Comparison of ENCODE assay signal across 8 mouse cellular contexts in genomic region chr7:19002848-19003498, GRCm38 (mm10). TPM values are rescaled to one million over a fixed set of nuclear protein-coding genes. Genes with fewer than 3 reads are reported as not detected.
DNase-seq lines count a peak whose midpoint lies in the region; ATAC-seq and TF ChIP-seq lines count a peak whose summit lies in the region.

No protein-coding gene starts in this region.

- peak; percentile 81 for DNase-seq in ES-E14 (ENCODE audit: low read depth, low spot score)
- peak; percentile 85 for DNase-seq in c-Kit-positive CD71-positive TER-119-negative erythroid progenitor cells, embryonic 14.5 days (ENCODE audit: low read depth)
- peak; percentile 80 for DNase-seq in forebrain, embryonic 11.5 days (ENCODE audit: low spot score)
- DNase-seq in kidney, postnatal 14 days: peak; percentile 89
- peak; percentile 79 for DNase-seq in testis, postnatal 14 days (ENCODE audit: low spot score)

- peaks cover 12% of the 10 kb centered on the region for H3K36me3 ChIP-seq in ES-E14 (ENCODE audit: control insufficient read depth, insufficient read depth, low read length, poor library complexity, severe bottlenecking)
- H3K36me3 ChIP-seq in forebrain, embryonic 11.5 days (ENCODE audit: control insufficient read depth, insufficient read depth, low read length): peaks cover 5% of the 10 kb centered on the region; the same call in 1 of the 2 replicates
- peaks cover 22% of the 10 kb centered on the region for H3K36me3 ChIP-seq in heart, embryonic 15.5 days
- peaks cover 10% of the 10 kb centered on the region for H3K36me3 ChIP-seq in liver, embryonic 15.5 days (replicated peaks)
- peaks cover 25% of the 10 kb centered on the region for H3K36me3 ChIP-seq in neural tube, embryonic 12.5 days

- peak overlapping the region; percentile 51 to 72 for H3K4me3 ChIP-seq in ES-E14 (ENCODE audit: insufficient read depth in 1 of 2, low read depth in 1 of 2, low read length in 2 of 2, poor library complexity in 1 of 2, severe bottlenecking in 1 of 2)
- peak overlapping the region; percentile 30 for H3K4me3 ChIP-seq in forebrain, embryonic 11.5 days (ENCODE audit: low read depth, low read length)
- H3K4me3 ChIP-seq in heart, embryonic 15.5 days: peak overlapping the region; percentile 48
- peak overlapping the region; percentile 61 for H3K4me3 ChIP-seq in liver, embryonic 15.5 days (replicated peaks)
- H3K4me3 ChIP-seq in neural tube, embryonic 12.5 days: peak overlapping the region; percentile 32

- no peaks in the 10 kb centered on the region for H3K27me3 ChIP-seq in forebrain, embryonic 11.5 days (ENCODE audit: control insufficient read depth, insufficient read depth, low read length)
- no peaks in the 10 kb centered on the region for H3K27me3 ChIP-seq in heart, embryonic 15.5 days
- no peaks in the 10 kb centered on the region for H3K27me3 ChIP-seq in liver, embryonic 15.5 days
- no peaks in the 10 kb centered on the region for H3K27me3 ChIP-seq in neural tube, embryonic 12.5 days (replicated peaks)

- peaks cover 3 to 19% of the 10 kb centered on the region in 2 experiments; a peak in 2 of 4 replicates for H3K4me1 ChIP-seq in ES-E14 (ENCODE audit: control insufficient read depth in 2 of 2, insufficient read depth in 2 of 2, low read length in 2 of 2, poor library complexity in 1 of 2)
- peaks cover 22% of the 10 kb centered on the region for H3K4me1 ChIP-seq in forebrain, embryonic 11.5 days (replicated peaks; ENCODE audit: control insufficient read depth, insufficient read depth, low read length)
- H3K4me1 ChIP-seq in heart, embryonic 15.5 days (replicated peaks): peaks cover 60% of the 10 kb centered on the region
- peaks cover 62% of the 10 kb centered on the region for H3K4me1 ChIP-seq in liver, embryonic 15.5 days (replicated peaks)
- H3K4me1 ChIP-seq in neural tube, embryonic 12.5 days: peaks cover 46% of the 10 kb centered on the region

- peak overlapping the region; percentile 47; the same call in 1 of the 2 replicates for H3K9ac ChIP-seq in ES-E14 (ENCODE audit: insufficient read depth, low read depth, low read length, poor library complexity, severe bottlenecking)
- H3K9ac ChIP-seq in forebrain, embryonic 11.5 days (ENCODE audit: low read length): peak overlapping the region; percentile 73
- H3K9ac ChIP-seq in heart, embryonic 15.5 days: peak overlapping the region; percentile 70
- H3K9ac ChIP-seq in liver, embryonic 15.5 days: peak overlapping the region; percentile 56
- H3K9ac ChIP-seq in neural tube, embryonic 12.5 days: peak overlapping the region; percentile 43

- peak overlapping the region; percentile 54; the same call in 1 of the 2 replicates for H3K27ac ChIP-seq in ES-E14 (ENCODE audit: insufficient read depth, low read depth, low read length, poor library complexity, severe bottlenecking)
- H3K27ac ChIP-seq in forebrain, embryonic 11.5 days (ENCODE audit: low read depth, low read length): no peak overlapping the region
- H3K27ac ChIP-seq in heart, embryonic 15.5 days: peak overlapping the region; percentile 77
- peak overlapping the region; percentile 92 for H3K27ac ChIP-seq in liver, embryonic 15.5 days (replicated peaks)
- H3K27ac ChIP-seq in neural tube, embryonic 12.5 days: no peak overlapping the region

- in situ Hi-C loops in ES-E14 (cut with MboI; ENCODE audit: low sequenced_read_pairs in 2 of 2, unreplicated experiment in 2 of 2): no loop called here

- peak overlapping the region; percentile 67 for H3K4me2 ChIP-seq in forebrain, embryonic 11.5 days (ENCODE audit: low read depth, low read length, severe bottlenecking)
- peak overlapping the region; percentile 93 for H3K4me2 ChIP-seq in heart, embryonic 15.5 days
- peak overlapping the region; percentile 99 for H3K4me2 ChIP-seq in liver, embryonic 15.5 days
- H3K4me2 ChIP-seq in neural tube, embryonic 12.5 days (replicated peaks): peak overlapping the region; percentile 65

- 2% methylated on average over 17 of the region's 17 CpGs for WGBS in forebrain, embryonic 11.5 days
- 2% methylated on average over 17 of the region's 17 CpGs for WGBS in heart, embryonic 15.5 days
- under 1% methylated on average over 17 of the region's 17 CpGs for WGBS in liver, embryonic 15.5 days (ENCODE audit: insufficient replicate concordance)
- WGBS in neural tube, embryonic 12.5 days: 1% methylated on average over 17 of the region's 17 CpGs

- no peaks in the 10 kb centered on the region for H3K9me3 ChIP-seq in ES-E14 (ENCODE audit: control insufficient read depth, insufficient read depth, low read depth, low read length)
- H3K9me3 ChIP-seq in forebrain, embryonic 11.5 days (ENCODE audit: control insufficient read depth, low read length): no peaks in the 10 kb centered on the region
- no peaks in the 10 kb centered on the region for H3K9me3 ChIP-seq in heart, embryonic 15.5 days (replicated peaks)
- no peaks in the 10 kb centered on the region for H3K9me3 ChIP-seq in liver, embryonic 15.5 days (replicated peaks)
- no peaks in the 10 kb centered on the region for H3K9me3 ChIP-seq in neural tube, embryonic 12.5 days

- ATAC-seq in forebrain, embryonic 11.5 days (replicated peaks; ENCODE audit: low FRiP score): peak; percentile 65
- peak; percentile 41; the same call in 1 of the 2 replicates for ATAC-seq in heart, embryonic 15.5 days (replicated peaks; ENCODE audit: insufficient number of reproducible peaks, insufficient read depth, low FRiP score, low read depth)
- peak; percentile 56 for ATAC-seq in liver, embryonic 15.5 days (ENCODE audit: insufficient read depth)
- ATAC-seq in neural tube, embryonic 12.5 days (ENCODE audit: low FRiP score, low read depth): peak; percentile 45

TF ChIP-seq in ES-E14, 5 proteins besides CTCF, POLR2A, EP300 and RAD21:
- TF ChIP-seq CHD2 (IDR thresholded peaks at IDR 0.05; ENCODE audit: low read depth, low read length) (no peak), HCFC1 (IDR thresholded peaks at IDR 0.05; ENCODE audit: borderline replicate concordance, insufficient read depth, low read length) (peak; percentile 87)

RNA-seq across cellular contexts. Expression of gene Irf2bp1, which starts 0.9 kb away (rescaled TPM):
- total RNA-seq in ES-E14 (2012; rRNA removed): 15.9 and 16.3 TPM in 2 replicates
- polyA plus RNA-seq in forebrain, embryonic 11.5 days (2014; fragmentation: Nextera tagmentation; extraction: Ambion mirVana): 31.6 and 39.4 TPM in 2 replicates
- polyA plus RNA-seq in heart, embryonic 15.5 days (2015; fragmentation: Nextera tagmentation; extraction: Ambion mirVana): 11.5 and 17.6 TPM in 2 replicates
- polyA plus RNA-seq in liver, embryonic 15.5 days (2015; fragmentation: Nextera tagmentation; extraction: Ambion mirVana): 8.2 and 9.9 TPM in 2 replicates
- 41.6 and 45.2 TPM in 2 replicates for polyA plus RNA-seq in neural tube, embryonic 12.5 days (2016; fragmentation: Nextera tagmentation; extraction: Ambion mirVana)

RNA-seq across cellular contexts. Expression of gene Mypop, which starts 11.9 kb away (rescaled TPM):
- total RNA-seq in ES-E14 (2012; rRNA removed): 3.1 and 3.7 TPM in 2 replicates
- polyA plus RNA-seq in forebrain, embryonic 11.5 days (2014; fragmentation: Nextera tagmentation; extraction: Ambion mirVana): 4.6 and 4.7 TPM in 2 replicates
- 2.2 and 2.3 TPM in 2 replicates for polyA plus RNA-seq in heart, embryonic 15.5 days (2015; fragmentation: Nextera tagmentation; extraction: Ambion mirVana)
- 0.15 and 0.55 TPM in 2 replicates for polyA plus RNA-seq in liver, embryonic 15.5 days (2015; fragmentation: Nextera tagmentation; extraction: Ambion mirVana)
- polyA plus RNA-seq in neural tube, embryonic 12.5 days (2016; fragmentation: Nextera tagmentation; extraction: Ambion mirVana): 6.1 and 7.0 TPM in 2 replicates

RNA-seq across cellular contexts. Expression of gene Nanos2, which starts 15.8 kb away (rescaled TPM):
- not detected in 2 replicates for total RNA-seq in ES-E14 (2012; rRNA removed)
- not detected in 2 replicates for polyA plus RNA-seq in forebrain, embryonic 11.5 days (2014; fragmentation: Nextera tagmentation; extraction: Ambion mirVana)
- polyA plus RNA-seq in heart, embryonic 15.5 days (2015; fragmentation: Nextera tagmentation; extraction: Ambion mirVana): not detected in 2 replicates
- not detected in 2 replicates for polyA plus RNA-seq in liver, embryonic 15.5 days (2015; fragmentation: Nextera tagmentation; extraction: Ambion mirVana)
- polyA plus RNA-seq in neural tube, embryonic 12.5 days (2016; fragmentation: Nextera tagmentation; extraction: Ambion mirVana): 0.24 and 0.72 TPM in 2 replicates

RNA-seq across cellular contexts. Expression of gene Foxa3, which starts 20.4 kb away (rescaled TPM):
- total RNA-seq in ES-E14 (2012; rRNA removed): 1.6 and 1.7 TPM in 2 replicates
- polyA plus RNA-seq in forebrain, embryonic 11.5 days (2014; fragmentation: Nextera tagmentation; extraction: Ambion mirVana): not detected in 2 replicates
- polyA plus RNA-seq in heart, embryonic 15.5 days (2015; fragmentation: Nextera tagmentation; extraction: Ambion mirVana): 0.14 and 0.61 TPM in 2 replicates
- polyA plus RNA-seq in liver, embryonic 15.5 days (2015; fragmentation: Nextera tagmentation; extraction: Ambion mirVana): 45.8 and 52.1 TPM in 2 replicates
- 0.09 and 0.19 TPM in 2 replicates for polyA plus RNA-seq in neural tube, embryonic 12.5 days (2016; fragmentation: Nextera tagmentation; extraction: Ambion mirVana)

RNA-seq across cellular contexts. Expression of gene Sympk, which starts 21.2 kb away (rescaled TPM):
- total RNA-seq in ES-E14 (2012; rRNA removed): 91.5 and 105 TPM in 2 replicates
- polyA plus RNA-seq in forebrain, embryonic 11.5 days (2014; fragmentation: Nextera tagmentation; extraction: Ambion mirVana): 31.0 and 39.7 TPM in 2 replicates
- polyA plus RNA-seq in heart, embryonic 15.5 days (2015; fragmentation: Nextera tagmentation; extraction: Ambion mirVana): 19.6 and 27.3 TPM in 2 replicates
- 14.6 and 15.4 TPM in 2 replicates for polyA plus RNA-seq in liver, embryonic 15.5 days (2015; fragmentation: Nextera tagmentation; extraction: Ambion mirVana)
- 46.9 and 47.3 TPM in 2 replicates for polyA plus RNA-seq in neural tube, embryonic 12.5 days (2016; fragmentation: Nextera tagmentation; extraction: Ambion mirVana)

Comparison
In these comparisons a context has a peak if more than half of its experiments do, and no peak if none do; other contexts are left out.
1. H3K27ac ChIP-seq: peak in ES-E14 (single experiment), heart, embryonic 15.5 days (single experiment) and liver, embryonic 15.5 days (single experiment); none in forebrain, embryonic 11.5 days (single experiment) and neural tube, embryonic 12.5 days (single experiment).
2. Peak in every context shown above with its lines, with median percentiles within 50 percentile points of each other: DNase-seq, H3K4me3 ChIP-seq, H3K9ac ChIP-seq, ATAC-seq and H3K4me2 ChIP-seq.